ENCODE assay signal across 25 mouse cellular contexts in genomic region chr7:58184913-58185312, GRCm38 (mm10).
DNase-seq lines count a peak whose midpoint lies in the region.
"Had no signal": no experiment of that assay in that cellular context is flagged by ENCODE, and none has a peak within 500 bp of the region (broad histone marks: within the 10 kb centered on the region; RNA-seq: fewer than 3 reads in every experiment).

No protein-coding gene starts in this region.

- no peaks in the 10 kb centered on the region for H3K36me3 ChIP-seq in heart, embryonic 10.5 days
- H3K36me3 ChIP-seq: embryonic facial prominence, embryonic 13.5 days; hindbrain, embryonic 10.5 days; intestine, embryonic 15.5 days; limb, embryonic 15.5 days; liver, embryonic 15.5 days; lung, embryonic 15.5 days had no signal

- intact Hi-C loops in left cerebral cortex, postnatal 4 days (cut with DNase I): no loop called here
- intact Hi-C loops in left cerebral cortex, postnatal 25 days (cut with DNase I): no loop called here

- no peaks in the 10 kb centered on the region for H3K4me1 ChIP-seq in heart, embryonic 10.5 days
- H3K4me1 ChIP-seq: embryonic facial prominence, embryonic 13.5 days; intestine, embryonic 15.5 days; limb, embryonic 15.5 days; liver, embryonic 15.5 days; lung, embryonic 15.5 days had no signal

- no peaks in the 10 kb centered on the region; the same call in 1 of the 2 replicates for H3K9me3 ChIP-seq in heart, embryonic 10.5 days
- H3K9me3 ChIP-seq: embryonic facial prominence, embryonic 13.5 days; hindbrain, embryonic 10.5 days; intestine, embryonic 15.5 days; limb, embryonic 15.5 days; liver, embryonic 15.5 days; lung, embryonic 15.5 days had no signal

- no peak overlapping the region for H3K27ac ChIP-seq in heart, embryonic 10.5 days
- H3K27ac ChIP-seq: embryonic facial prominence, embryonic 13.5 days; hindbrain, embryonic 10.5 days; intestine, embryonic 15.5 days; limb, embryonic 15.5 days; liver, embryonic 15.5 days; lung, embryonic 15.5 days had no signal

- no peak overlapping the region for H3K4me3 ChIP-seq in heart, embryonic 10.5 days
- H3K4me3 ChIP-seq: embryonic facial prominence, embryonic 13.5 days; erythroblast, embryonic 14.5 days; hindbrain, embryonic 10.5 days; intestine, embryonic 15.5 days; limb, embryonic 15.5 days; liver, embryonic 15.5 days; lung, embryonic 15.5 days had no signal

- WGBS in heart, embryonic 10.5 days: 75% methylated on average over 4 of the region's 4 CpGs

- H3K27me3 ChIP-seq in heart, embryonic 10.5 days (ENCODE audit: insufficient read depth, poor library complexity, severe bottlenecking): no peaks in the 10 kb centered on the region
- H3K27me3 ChIP-seq: embryonic facial prominence, embryonic 13.5 days; intestine, embryonic 15.5 days; limb, embryonic 15.5 days; liver, embryonic 15.5 days; lung, embryonic 15.5 days had no signal

- peak; percentile 19 for DNase-seq in left cerebral cortex, adult 11 months (ENCODE audit: low spot score)
- DNase-seq in left cerebral cortex, postnatal 4 days: no peak
- DNase-seq in frontal cortex, postnatal 36 days (ENCODE audit: low spot score in 2 of 2): peak; percentile 42 to 70
- peak; percentile 10 to 71 for DNase-seq in left cerebral cortex, postnatal 25 days (ENCODE audit: low spot score in 2 of 2)
- peak; percentile 10 to 49 for DNase-seq in right cerebral cortex, postnatal 36 days (ENCODE audit: low spot score in 2 of 2)
- DNase-seq in kidney, postnatal 4 days: no peak
- DNase-seq in urinary bladder, postnatal 10 days (ENCODE audit: low spot score): no peak
- DNase-seq in heart, embryonic 10.5 days (ENCODE audit: low spot score): no peak
- DNase-seq: adrenal gland, adult 8-10 months; cerebellum, adult 8-10 months; cerebellum, postnatal 36 days; embryo, embryonic 11 days; gastrocnemius, postnatal 36 days; kidney, adult 9 months; kidney, postnatal 14 days; lung, postnatal 36 days; midbrain, embryonic 14.5 days; spleen, adult 18-20 months had no signal

Comparison
In these comparisons a context has a peak if more than half of its experiments do, and no peak if none do; other contexts are left out.
1. DNase-seq: peak in left cerebral cortex, adult 11 months (single experiment), frontal cortex, postnatal 36 days (2 of 2), left cerebral cortex, postnatal 25 days (2 of 2) and right cerebral cortex, postnatal 36 days (2 of 2); none in left cerebral cortex, postnatal 4 days (single experiment), kidney, postnatal 4 days (0 of 2), urinary bladder, postnatal 10 days (single experiment) and heart, embryonic 10.5 days (single experiment).